8 mouse cellular contexts compared by ENCODE assay signal in the genomic region with DNA sequence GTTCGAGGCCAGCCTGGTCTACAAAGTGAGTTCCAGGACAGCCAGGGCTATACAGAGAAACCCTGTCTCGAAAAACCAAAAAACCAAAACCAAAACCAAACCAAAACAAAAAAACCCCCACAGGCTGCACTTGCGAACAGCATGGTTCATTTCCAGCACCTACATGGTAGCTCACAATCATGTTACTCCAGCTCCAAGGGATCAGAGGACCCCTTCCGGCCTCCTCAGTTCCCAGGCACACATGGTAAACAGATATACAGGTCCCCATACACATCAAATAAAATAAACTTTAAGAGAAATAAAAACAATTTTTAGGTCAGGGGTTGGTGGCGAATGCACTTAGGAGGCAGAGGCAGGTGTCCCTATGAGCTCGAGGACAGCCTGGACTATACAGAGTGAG. TPM values are rescaled to one million over a fixed set of nuclear protein-coding genes. Genes with fewer than 3 reads are reported as not detected.
A peak's percentile ranks its signal among the peaks of the same experiment; 100 is the strongest.
DNase-seq lines count a peak whose midpoint lies in the region; ATAC-seq lines count a peak whose summit lies in the region.

No protein-coding gene starts in this region.

- H3K4me1 ChIP-seq in heart, embryonic 10.5 days = peaks cover 29% of the 10 kb centered on the region
- H3K4me1 ChIP-seq in hindbrain, embryonic 10.5 days (replicated peaks) = peaks cover 50% of the 10 kb centered on the region
- peaks cover 28% of the 10 kb centered on the region for H3K4me1 ChIP-seq in midbrain, embryonic 11.5 days (ENCODE audit: control insufficient read depth, insufficient read depth, low read length)

- peak overlapping the region; percentile 100 for H3K9ac ChIP-seq in midbrain, embryonic 11.5 days (ENCODE audit: low read length)

- no peaks in the 10 kb centered on the region for H3K9me3 ChIP-seq in heart, embryonic 10.5 days
- H3K9me3 ChIP-seq in hindbrain, embryonic 10.5 days = no peaks in the 10 kb centered on the region
- no peaks in the 10 kb centered on the region for H3K9me3 ChIP-seq in midbrain, embryonic 11.5 days (ENCODE audit: control insufficient read depth, low read length)

- no peaks in the 10 kb centered on the region for H3K27me3 ChIP-seq in heart, embryonic 10.5 days (ENCODE audit: insufficient read depth, poor library complexity, severe bottlenecking)
- H3K27me3 ChIP-seq in hindbrain, embryonic 10.5 days (ENCODE audit: insufficient read depth, poor library complexity, severe bottlenecking) = peaks cover 9% of the 10 kb centered on the region; the same call in 1 of the 2 replicates
- peaks cover 6% of the 10 kb centered on the region for H3K27me3 ChIP-seq in midbrain, embryonic 11.5 days (ENCODE audit: control insufficient read depth, insufficient read depth, low read length)

- H3K4me2 ChIP-seq in midbrain, embryonic 11.5 days = peak overlapping the region; percentile 65

- H3K27ac ChIP-seq in heart, embryonic 10.5 days = peak overlapping the region; percentile 100
- H3K27ac ChIP-seq in hindbrain, embryonic 10.5 days = peak overlapping the region; percentile 100
- 0 out of 2 replicates have a peak overlapping the region, but pooled peaks have one; percentile 32 for H3K27ac ChIP-seq in midbrain, embryonic 11.5 days (ENCODE audit: low read depth, low read length)

- H3K36me3 ChIP-seq in heart, embryonic 10.5 days = peaks cover 7% of the 10 kb centered on the region
- H3K36me3 ChIP-seq in hindbrain, embryonic 10.5 days = peaks cover 12% of the 10 kb centered on the region
- peaks cover 5% of the 10 kb centered on the region; the same call in 1 of the 2 replicates for H3K36me3 ChIP-seq in midbrain, embryonic 11.5 days (ENCODE audit: control insufficient read depth, insufficient read depth, low read length)

- peak overlapping the region; percentile 100 for H3K4me3 ChIP-seq in heart, embryonic 10.5 days
- H3K4me3 ChIP-seq in hindbrain, embryonic 10.5 days = peak overlapping the region; percentile 84
- peak overlapping the region; percentile 98; the same call in 1 of the 2 replicates for H3K4me3 ChIP-seq in midbrain, embryonic 11.5 days (ENCODE audit: low read depth, low read length)

- WGBS in heart, embryonic 10.5 days = 74% methylated on average over 6 of the region's 6 CpGs
- WGBS in hindbrain, embryonic 10.5 days = 78% methylated on average over 6 of the region's 6 CpGs
- WGBS in midbrain, embryonic 11.5 days = 71% methylated on average over 6 of the region's 6 CpGs

- no peak for DNase-seq in heart, embryonic 10.5 days (ENCODE audit: low spot score)
- no peak for DNase-seq in heart, adult 9 months (ENCODE audit: low spot score in 2 of 2)
- DNase-seq in hindbrain, embryonic 10.5 days (ENCODE audit: low spot score) = no peak
- peak; percentile 83 for DNase-seq in midbrain, embryonic 11.5 days (ENCODE audit: low spot score, missing footprints)
- no peak for DNase-seq in urinary bladder, postnatal 36 days (ENCODE audit: low spot score in 2 of 2)
- no peak for DNase-seq in right cerebral cortex, postnatal 36 days (ENCODE audit: low spot score in 2 of 2)
- no peak for DNase-seq in lung, postnatal 36 days

- ATAC-seq in CD4-positive, CD25-positive, alpha-beta regulatory T cell, adult 4 months = peak; percentile 22
- ATAC-seq in midbrain, embryonic 11.5 days (ENCODE audit: low FRiP score) = no peak

RNA-seq across cellular contexts. Expression of a gene that starts 1.9 kb away (rescaled TPM):
- polyA plus RNA-seq in heart, embryonic 10.5 days (2016; fragmentation: Nextera tagmentation; extraction: Ambion mirVana) = 12.6 and 12.7 TPM in 2 replicates
- polyA plus RNA-seq in CD4-positive, CD25-positive, alpha-beta regulatory T cell, adult 4 months (2017; shearing (Covaris generic)) = 10 to 100 TPM; 68.5 to 94.4 TPM
- 16.8 and 21.0 TPM in 2 replicates for polyA plus RNA-seq in hindbrain, embryonic 10.5 days (2016; fragmentation: Nextera tagmentation; extraction: Ambion mirVana)
- polyA plus RNA-seq in midbrain, embryonic 11.5 days (2014; fragmentation: Nextera tagmentation; extraction: Ambion mirVana) = 11.9 and 13.8 TPM in 2 replicates

RNA-seq across cellular contexts. Expression of a gene that starts 41.1 kb away (rescaled TPM):
- polyA plus RNA-seq in heart, embryonic 10.5 days (2016; fragmentation: Nextera tagmentation; extraction: Ambion mirVana) = not detected in 2 replicates
- polyA plus RNA-seq in CD4-positive, CD25-positive, alpha-beta regulatory T cell, adult 4 months (2017; shearing (Covaris generic)) = 100 to 1,000 TPM in 1 of 2 experiments, 10 to 100 TPM in 1; 93.9 to 121 TPM
- not detected in 2 replicates for polyA plus RNA-seq in hindbrain, embryonic 10.5 days (2016; fragmentation: Nextera tagmentation; extraction: Ambion mirVana)
- 0.10 TPM in 1 of 2 replicates, not detected in the other for polyA plus RNA-seq in midbrain, embryonic 11.5 days (2014; fragmentation: Nextera tagmentation; extraction: Ambion mirVana)

Comparison
In these comparisons a context has a peak if more than half of its experiments do, and no peak if none do; other contexts are left out.
1. H3K27ac ChIP-seq: peak in every context shown above with its lines; median percentile 100 in heart, embryonic 10.5 days; 100 in hindbrain, embryonic 10.5 days; 32 in midbrain, embryonic 11.5 days.
2. RNA of a gene that starts 41.1 kb away (polyA plus RNA-seq): 93.9 to 121 TPM in CD4-positive, CD25-positive, alpha-beta regulatory T cell, adult 4 months; not detected in heart, embryonic 10.5 days, 0.10 TPM in midbrain, embryonic 11.5 days and not detected in hindbrain, embryonic 10.5 days; every median in the first group is over 10 times any median in the second.
3. Peak in every context shown above with its lines, with median percentiles within 50 percentile points of each other: H3K4me3 ChIP-seq.